Mouse (Mus musculus) heart, postnatal 4 days (tissue): ENCODE data around the gene Oxct2a. TPM values are rescaled to one million over a fixed set of nuclear protein-coding genes. Genes with fewer than 3 reads are reported as not detected.

Experiments used
- total RNA-seq, 2 experiments: library from RNA; stranded (reverse); gene quantifications; 2 replicates each; pipeline ENCODE4 v1.2.3; 2021

Gene Oxct2a
- total RNA-seq, 2 experiments from 2014 or later: not detected

Other genes starting within 250 kb of the Oxct2a start
- not detected for gene Bmp8b, start 218.5 kb downstream of the Oxct2a start, total RNA-seq
- not detected for gene Oxct2b, start 207.4 kb downstream of the Oxct2a start, total RNA-seq
- 10 to 100 TPM; 33.5 to 35.2 TPM for gene Ppie, start 183.7 kb downstream of the Oxct2a start, total RNA-seq
- under 1 TPM; 0.26 to 0.54 TPM for gene Hpcal4, start 140.4 kb downstream of the Oxct2a start, total RNA-seq
- gene Nt5c1a, start 122.1 kb downstream of the Oxct2a start, total RNA-seq: 10 to 100 TPM; 21.3 to 24.6 TPM
- 10 to 100 TPM; 26.9 to 28.3 TPM for gene Heyl, start 90.1 kb downstream of the Oxct2a start, total RNA-seq
- 100 to 1,000 TPM; 246 to 255 TPM for gene Pabpc4, start 61.3 kb downstream of the Oxct2a start, total RNA-seq
- gene Bmp8a, start 19.6 kb upstream of the Oxct2a start, total RNA-seq: under 1 TPM in 1 of 2 experiments, not detected in 1; 0.14 TPM